Mouse (Mus musculus): Measurements from ENCODE around the gene Fgd6. TPM values are rescaled to one million over a fixed set of nuclear protein-coding genes. Genes with fewer than 3 reads are reported as not detected.

The Fgd6 gene
- polyA plus RNA-seq, 1 experiment from 2014 or later, result 4.1 TPM

DNA sequence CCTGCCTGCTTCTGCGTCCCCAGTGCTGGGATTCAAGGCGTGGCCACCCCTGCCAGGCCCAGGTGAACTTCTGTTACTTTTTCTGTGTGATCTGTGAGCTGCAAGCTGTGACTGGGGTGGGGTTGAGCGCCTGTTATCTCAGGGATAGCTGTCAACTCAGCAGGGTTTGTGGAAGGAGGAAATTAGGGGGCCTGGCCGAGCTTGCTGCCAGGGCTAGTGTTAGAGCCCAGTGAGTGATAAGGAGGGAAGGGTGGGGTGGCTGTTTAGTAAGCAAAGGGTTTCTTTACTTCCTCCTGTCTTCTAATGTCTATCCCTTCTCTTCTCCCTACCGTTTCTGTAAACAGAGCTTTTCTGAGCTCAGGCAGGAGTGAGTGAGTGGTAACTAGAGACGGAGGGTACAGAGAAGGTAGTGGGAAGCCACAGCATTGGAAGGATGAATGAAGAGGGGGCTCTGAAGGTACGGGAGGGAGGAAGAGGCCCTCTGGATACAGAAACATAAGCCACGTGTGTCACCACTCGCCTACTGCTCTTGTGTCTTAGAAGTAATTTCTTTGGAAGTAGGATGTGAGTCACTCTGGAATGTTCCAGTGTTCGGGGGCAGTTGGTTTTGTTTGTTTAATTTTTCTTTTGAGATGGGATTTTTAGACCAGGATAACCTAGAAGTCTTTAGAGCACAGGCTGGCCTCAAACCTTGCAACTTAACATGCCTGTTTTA lies 12.2 kb downstream of the Fgd6 start:
- H3K27me3 ChIP-seq (replicated peaks), result no peaks in the 10 kb centered on the region
- ATAC-seq (ENCODE audit: low FRiP score, low read depth), result no peak
- H3K4me1 ChIP-seq, result peaks cover 8% of the 10 kb centered on the region; the same call in 1 of the 2 replicates
- no peaks in the 10 kb centered on the region for H3K9me3 ChIP-seq
- no peak overlapping the region for H3K4me3 ChIP-seq
- H3K9ac ChIP-seq, result no peak overlapping the region
- 67% methylated on average over 10 of the region's 10 CpGs for WGBS
- H3K4me2 ChIP-seq (replicated peaks), result no peak overlapping the region
- no peak overlapping the region for H3K27ac ChIP-seq
- peaks cover 19% of the 10 kb centered on the region; the same call in 1 of the 2 replicates for H3K36me3 ChIP-seq

DNA sequence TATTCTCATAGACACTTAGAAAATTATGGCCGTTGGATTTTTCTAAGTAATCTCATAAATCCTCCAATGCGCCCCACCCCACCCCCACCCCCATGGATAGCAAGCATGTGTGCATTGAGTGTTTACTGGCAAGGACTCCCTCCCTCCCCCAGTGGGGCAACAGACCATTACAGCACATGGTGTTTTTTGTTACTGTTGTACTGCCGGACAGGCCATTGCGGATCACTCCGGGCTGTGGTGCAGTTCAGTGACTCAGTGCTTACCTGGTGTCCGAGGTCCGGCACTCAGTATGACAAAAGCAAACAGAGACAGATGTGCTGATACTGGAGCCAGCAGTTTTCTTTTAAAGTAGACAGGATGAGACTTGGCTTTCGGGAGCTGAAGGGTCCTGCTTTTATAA lies 13.3 kb downstream of the Fgd6 start:
- Histone ChIP-seq H3K4me2 (replicated peaks) (no peak overlapping the region), H3K4me1 (peaks cover 4% of the 10 kb centered on the region; the same call in 1 of the 2 replicates), H3K36me3 (peaks cover 17% of the 10 kb centered on the region; the same call in 1 of the 2 replicates), H3K4me3 (no peak overlapping the region), H3K9ac (no peak overlapping the region), H3K9me3 (no peaks in the 10 kb centered on the region), H3K27ac (no peak overlapping the region), H3K27me3 (replicated peaks) (no peaks in the 10 kb centered on the region)
- ATAC-seq (ENCODE audit: low FRiP score, low read depth), result no peak
- 83% methylated on average over 8 of the region's 8 CpGs for WGBS

- no peak for ATAC-seq (ENCODE audit: low FRiP score, low read depth)
- Histone ChIP-seq H3K27me3 (replicated peaks) (no peaks in the 10 kb centered on the region), H3K36me3 (peaks cover 1% of the 10 kb centered on the region; the same call in 1 of the 2 replicates), H3K4me3 (no peak overlapping the region), H3K27ac (no peak overlapping the region), H3K9ac (no peak overlapping the region), H3K4me2 (replicated peaks) (no peak overlapping the region), H3K4me1 (peaks cover 3% of the 10 kb centered on the region; the same call in 1 of the 2 replicates), H3K9me3 (no peaks in the 10 kb centered on the region)
- WGBS, result 94% methylated on average over 5 of the region's 5 CpGs
These were observed 14.9 kb downstream of the Fgd6 start for GRCm38 (mm10) chr10:94050736-94051135.

- Histone ChIP-seq H3K27me3 (replicated peaks) (no peaks in the 10 kb centered on the region), H3K4me3 (no peak overlapping the region), H3K4me1 (no peaks in the 10 kb centered on the region), H3K4me2 (replicated peaks) (no peak overlapping the region), H3K9ac (no peak overlapping the region), H3K9me3 (no peaks in the 10 kb centered on the region), H3K27ac (no peak overlapping the region), H3K36me3 (no peaks in the 10 kb centered on the region)
- ATAC-seq (ENCODE audit: low FRiP score, low read depth), result no peak
- 88% methylated on average over 6 of the region's 6 CpGs for WGBS
These were observed 20.7 kb downstream of the Fgd6 start for GRCm38 (mm10) chr10:94056487-94056886.

DNA sequence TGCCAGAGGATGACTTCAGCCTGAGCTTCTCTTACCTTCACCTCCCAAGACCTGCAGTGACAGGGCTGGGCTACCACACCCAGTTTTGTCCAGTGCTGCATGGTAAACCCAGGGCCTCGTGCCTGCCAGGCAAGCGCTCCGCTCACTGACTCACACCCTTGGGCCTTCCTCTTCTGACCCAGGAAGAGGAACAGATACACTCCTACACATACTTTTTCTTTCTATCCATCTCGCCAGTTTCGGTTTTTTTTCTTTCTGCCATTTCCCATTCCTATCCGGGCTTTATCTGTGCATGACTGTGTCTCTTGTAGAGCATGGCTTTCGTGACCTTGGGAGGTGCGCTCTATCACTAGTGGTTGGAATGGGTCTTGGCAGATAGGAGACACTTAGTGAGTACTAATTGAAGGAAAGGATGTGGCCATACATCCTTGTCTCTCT lies 23.8 kb downstream of the Fgd6 start:
- Histone ChIP-seq H3K27me3 (replicated peaks) (no peaks in the 10 kb centered on the region), H3K36me3 (no peaks in the 10 kb centered on the region), H3K9ac (no peak overlapping the region), H3K9me3 (no peaks in the 10 kb centered on the region), H3K27ac (no peak overlapping the region), H3K4me3 (no peak overlapping the region), H3K4me2 (replicated peaks) (no peak overlapping the region), H3K4me1 (no peaks in the 10 kb centered on the region)
- ATAC-seq (ENCODE audit: low FRiP score, low read depth), result no peak
- WGBS, result 92% methylated on average over 8 of the region's 8 CpGs

GRCm38 (mm10) chr10:94060190-94060589 lies 24.4 kb downstream of the Fgd6 start:
- H3K4me2 ChIP-seq (replicated peaks), result no peak overlapping the region
- no peaks in the 10 kb centered on the region for H3K9me3 ChIP-seq
- ATAC-seq (ENCODE audit: low FRiP score, low read depth), result no peak
- 77% methylated on average over 8 of the region's 8 CpGs for WGBS
- no peaks in the 10 kb centered on the region for H3K27me3 ChIP-seq (replicated peaks)
- no peak overlapping the region for H3K4me3 ChIP-seq
- no peaks in the 10 kb centered on the region for H3K4me1 ChIP-seq
- H3K27ac ChIP-seq, result no peak overlapping the region
- no peaks in the 10 kb centered on the region for H3K36me3 ChIP-seq
- H3K9ac ChIP-seq, result no peak overlapping the region

DNA sequence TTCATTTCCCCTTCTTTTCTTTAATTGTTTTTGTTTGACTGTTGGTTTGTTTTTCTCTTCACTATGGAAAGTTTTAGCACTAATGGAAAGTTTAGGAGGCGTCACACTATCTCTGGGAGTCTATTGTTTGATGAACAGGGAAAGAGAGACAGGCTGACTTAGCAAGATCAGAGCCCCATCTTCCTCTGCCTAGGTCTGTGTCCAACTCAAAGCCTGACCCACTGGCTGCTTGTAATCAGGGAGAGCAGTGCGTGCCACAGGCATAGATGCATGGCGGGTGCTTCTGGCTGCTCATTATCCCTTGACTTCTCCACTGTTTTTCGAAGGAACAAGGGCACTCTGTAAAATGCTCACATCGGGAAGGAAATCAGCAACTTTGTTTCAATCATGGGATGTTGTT lies 26.6 kb downstream of the Fgd6 start:
- no peaks in the 10 kb centered on the region for H3K4me1 ChIP-seq
- no peak for ATAC-seq (ENCODE audit: low FRiP score, low read depth)
- H3K27ac ChIP-seq, result no peak overlapping the region
- no peak overlapping the region for H3K4me2 ChIP-seq (replicated peaks)
- no peak overlapping the region for H3K9ac ChIP-seq
- no peaks in the 10 kb centered on the region for H3K36me3 ChIP-seq
- no peaks in the 10 kb centered on the region for H3K9me3 ChIP-seq
- no peak overlapping the region for H3K4me3 ChIP-seq
- whole genome bisulfite sequencing, result 78% methylated on average over 5 of the region's 5 CpGs
- no peaks in the 10 kb centered on the region for H3K27me3 ChIP-seq (replicated peaks)

DNA sequence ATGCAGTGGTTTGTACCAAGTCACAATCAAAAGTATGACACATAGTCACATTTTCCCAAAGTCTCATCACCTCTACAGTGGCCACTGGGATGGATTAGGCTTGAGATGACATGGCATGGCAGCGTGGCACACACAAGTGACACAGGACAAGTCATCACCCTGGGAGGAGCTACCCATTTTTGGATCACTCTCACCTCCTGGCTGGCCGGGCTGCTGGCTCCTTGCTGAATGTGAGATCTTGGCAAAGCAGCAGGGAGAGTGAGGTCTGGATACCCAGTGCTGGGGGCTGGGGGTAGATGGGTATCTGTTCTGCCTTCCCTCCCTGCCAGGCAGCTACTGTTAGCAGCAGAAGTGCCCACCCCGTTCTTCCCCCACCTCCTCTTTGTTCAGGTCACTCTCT lies 31.1 kb downstream of the Fgd6 start:
- 78% methylated on average over 3 of the region's 3 CpGs for WGBS
- no peak overlapping the region for H3K9ac ChIP-seq
- no peak overlapping the region for H3K27ac ChIP-seq
- H3K4me3 ChIP-seq, result no peak overlapping the region
- ATAC-seq (ENCODE audit: low FRiP score, low read depth), result no peak
- H3K4me2 ChIP-seq (replicated peaks), result no peak overlapping the region
- H3K36me3 ChIP-seq, result no peaks in the 10 kb centered on the region
- H3K9me3 ChIP-seq, result no peaks in the 10 kb centered on the region
- H3K4me1 ChIP-seq, result no peaks in the 10 kb centered on the region
- no peaks in the 10 kb centered on the region for H3K27me3 ChIP-seq (replicated peaks)

DNA sequence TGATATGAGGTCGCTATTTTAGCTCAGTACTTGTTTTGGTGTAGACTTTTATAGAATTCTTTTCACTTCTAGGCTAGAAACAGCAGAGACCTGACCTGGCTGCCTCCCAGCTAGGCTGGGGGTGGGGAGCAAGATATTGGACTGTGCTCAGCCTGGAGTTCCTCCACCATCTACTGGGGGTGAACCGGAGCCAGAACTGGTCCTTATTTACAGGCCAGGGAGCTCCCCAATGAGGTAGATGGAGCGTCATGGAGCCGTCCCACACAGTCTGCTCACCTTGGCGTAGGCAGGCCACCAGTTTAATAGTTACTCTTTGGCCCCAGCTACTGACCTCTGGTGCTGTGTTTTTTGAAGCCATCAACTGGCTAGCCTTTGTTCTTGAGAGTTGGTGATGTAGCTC lies 32.9 kb downstream of the Fgd6 start:
- Histone ChIP-seq H3K9me3 (no peaks in the 10 kb centered on the region), H3K4me3 (no peak overlapping the region), H3K4me2 (replicated peaks) (no peak overlapping the region), H3K27me3 (replicated peaks) (no peaks in the 10 kb centered on the region), H3K4me1 (no peaks in the 10 kb centered on the region), H3K9ac (no peak overlapping the region), H3K27ac (no peak overlapping the region), H3K36me3 (no peaks in the 10 kb centered on the region)
- ATAC-seq (ENCODE audit: low FRiP score, low read depth), result no peak
- WGBS, result 89% methylated on average over 5 of the region's 5 CpGs

DNA sequence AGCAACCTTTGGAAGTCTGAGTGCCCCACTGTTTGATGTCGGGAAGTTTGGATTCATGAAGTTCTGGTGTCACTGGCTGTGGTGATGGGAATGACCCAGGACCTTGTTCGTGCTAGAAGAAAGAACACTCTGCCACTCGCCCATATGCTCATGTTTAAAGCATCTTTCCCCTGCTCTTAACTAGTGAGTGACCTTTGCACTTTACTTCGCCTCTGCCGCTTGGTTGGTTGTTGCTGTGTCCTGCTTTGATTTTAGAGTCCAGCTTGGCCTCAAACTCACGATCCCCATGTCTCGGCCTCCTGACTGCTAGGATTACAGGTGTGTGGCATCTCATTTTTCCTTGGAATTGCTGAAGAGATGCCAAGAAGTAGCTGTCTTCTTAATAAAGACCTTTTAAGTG lies 35.8 kb downstream of the Fgd6 start:
- H3K4me3 ChIP-seq, result no peak overlapping the region
- no peak overlapping the region for H3K27ac ChIP-seq
- no peaks in the 10 kb centered on the region for H3K27me3 ChIP-seq (replicated peaks)
- H3K9ac ChIP-seq, result no peak overlapping the region
- WGBS, result 83% methylated on average over 7 of the region's 7 CpGs
- ATAC-seq (ENCODE audit: low FRiP score, low read depth), result no peak
- H3K36me3 ChIP-seq, result no peaks in the 10 kb centered on the region
- H3K4me1 ChIP-seq, result no peaks in the 10 kb centered on the region
- no peak overlapping the region for H3K4me2 ChIP-seq (replicated peaks)
- H3K9me3 ChIP-seq, result no peaks in the 10 kb centered on the region

DNA sequence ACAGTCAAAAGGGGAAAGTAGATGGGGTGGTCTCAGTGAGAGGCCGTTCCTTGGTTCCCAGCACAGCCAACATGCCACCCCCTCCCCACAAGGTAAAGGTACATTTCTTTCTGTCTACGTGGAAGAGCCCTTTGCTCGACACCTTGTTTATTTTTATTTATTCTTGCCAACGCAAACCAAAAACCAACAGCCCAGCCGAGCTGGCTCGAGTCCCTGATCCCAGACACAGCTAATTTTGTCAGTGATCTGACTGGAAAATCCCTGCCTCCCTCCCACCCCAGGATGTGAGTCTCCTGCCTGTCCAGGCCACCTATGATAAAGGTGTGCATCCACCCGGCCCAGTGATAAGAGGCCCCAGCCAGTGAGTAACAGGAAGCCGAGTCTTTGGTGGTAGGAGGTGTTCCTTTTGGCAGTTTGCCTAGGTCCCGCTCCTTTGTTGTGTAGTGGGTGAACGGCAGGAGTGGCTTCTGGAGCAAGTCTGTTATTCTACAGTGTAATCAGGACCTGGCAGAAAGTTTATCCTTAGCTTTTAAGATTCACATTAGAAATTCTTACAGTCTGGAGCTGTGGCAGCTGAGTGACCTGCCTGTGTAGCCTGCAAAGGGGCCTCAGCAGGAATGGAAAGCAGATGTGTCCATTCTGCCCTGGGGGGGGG lies 36.6 kb downstream of the Fgd6 start:
- 72% methylated on average over 10 of the region's 10 CpGs for WGBS
- Histone ChIP-seq H3K27ac (no peak overlapping the region), H3K27me3 (replicated peaks) (no peaks in the 10 kb centered on the region), H3K9me3 (no peaks in the 10 kb centered on the region), H3K4me1 (peaks cover 5% of the 10 kb centered on the region; the same call in 1 of the 2 replicates), H3K36me3 (no peaks in the 10 kb centered on the region), H3K4me3 (no peak overlapping the region), H3K4me2 (replicated peaks) (no peak overlapping the region), H3K9ac (no peak overlapping the region)
- ATAC-seq (ENCODE audit: low FRiP score, low read depth), result no peak

DNA sequence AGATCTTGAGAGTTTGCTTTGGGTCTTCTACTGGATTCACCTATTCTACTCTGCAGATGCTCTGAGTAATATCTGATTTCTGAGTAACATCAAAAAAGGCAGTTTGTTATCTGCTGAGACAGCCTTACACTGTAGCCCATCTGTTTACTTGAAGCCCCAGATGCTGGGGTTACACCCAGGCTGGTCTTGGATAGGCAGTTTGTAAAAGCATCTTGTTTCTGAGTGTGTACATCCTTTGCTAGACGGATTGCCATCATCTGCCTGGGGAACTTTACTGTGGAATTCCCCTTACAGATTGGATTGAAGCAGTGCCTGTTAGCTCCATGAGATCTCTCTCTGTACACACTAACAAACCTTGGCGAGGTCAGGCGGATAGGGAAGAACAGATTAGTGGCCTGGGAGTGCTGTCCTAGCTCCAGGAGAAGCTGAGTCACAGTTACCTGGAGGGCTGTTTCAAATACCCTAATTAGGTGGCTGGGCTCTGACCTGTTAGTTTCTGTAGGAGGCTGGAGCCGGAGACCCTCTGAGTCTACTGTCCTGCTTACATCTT lies 37.2 kb downstream of the Fgd6 start:
- Histone ChIP-seq H3K4me3 (no peak overlapping the region), H3K4me1 (peaks cover 5% of the 10 kb centered on the region; the same call in 1 of the 2 replicates), H3K9me3 (no peaks in the 10 kb centered on the region), H3K27me3 (replicated peaks) (no peaks in the 10 kb centered on the region), H3K36me3 (no peaks in the 10 kb centered on the region), H3K27ac (no peak overlapping the region), H3K4me2 (replicated peaks) (no peak overlapping the region), H3K9ac (no peak overlapping the region)
- no peak for ATAC-seq (ENCODE audit: low FRiP score, low read depth)
- WGBS, result 84% methylated on average over 4 of the region's 4 CpGs
